Mouse (Mus musculus): ENCODE measurements around the gene Slc16a10. TPM values are rescaled to one million over a fixed set of nuclear protein-coding genes. Genes with fewer than 3 reads are reported as not detected.

Slc16a10 gene
- polyA plus RNA-seq, 1 experiment from 2014 or later, result 2.2 TPM

- H3K4me3 ChIP-seq (replicated peaks), result no peak overlapping the region
- H3K9me3 ChIP-seq (replicated peaks), result no peaks in the 10 kb centered on the region
- no peak for ATAC-seq (ENCODE audit: low FRiP score)
- 88% methylated on average over 10 of the region's 10 CpGs for WGBS
- H3K27me3 ChIP-seq (replicated peaks), result no peaks in the 10 kb centered on the region
- H3K4me2 ChIP-seq, result no peak overlapping the region
- H3K27ac ChIP-seq (replicated peaks), result no peak overlapping the region
- no peaks in the 10 kb centered on the region for H3K36me3 ChIP-seq
- H3K4me1 ChIP-seq, result 0 out of 2 replicates have a peak, but pooled peaks cover 6% of the 10 kb centered on the region
- H3K9ac ChIP-seq (replicated peaks), result no peak overlapping the region
These were observed 27.5 kb upstream of the Slc16a10 start for GRCm38 (mm10) chr10:40169566-40169965.

- Histone ChIP-seq H3K4me2 (no peak overlapping the region), H3K4me1 (0 out of 2 replicates have a peak, but pooled peaks cover 6% of the 10 kb centered on the region), H3K9ac (replicated peaks) (no peak overlapping the region), H3K36me3 (no peaks in the 10 kb centered on the region), H3K4me3 (replicated peaks) (no peak overlapping the region), H3K27me3 (replicated peaks) (no peaks in the 10 kb centered on the region), H3K27ac (replicated peaks) (no peak overlapping the region), H3K9me3 (replicated peaks) (no peaks in the 10 kb centered on the region)
- 87% methylated on average over 7 of the region's 7 CpGs for WGBS
- ATAC-seq (ENCODE audit: low FRiP score), result no peak
These were observed 27.0 kb upstream of the Slc16a10 start for GRCm38 (mm10) chr10:40169088-40169487.

- H3K4me2 ChIP-seq, result no peak overlapping the region
- no peak overlapping the region for H3K27ac ChIP-seq (replicated peaks)
- no peaks in the 10 kb centered on the region for H3K27me3 ChIP-seq (replicated peaks)
- H3K4me1 ChIP-seq, result no peaks in the 10 kb centered on the region
- WGBS, result 83% methylated on average over 27 of the region's 27 CpGs
- no peak overlapping the region for H3K4me3 ChIP-seq (replicated peaks)
- H3K9ac ChIP-seq (replicated peaks), result no peak overlapping the region
- no peaks in the 10 kb centered on the region for H3K36me3 ChIP-seq
- ATAC-seq (ENCODE audit: low FRiP score), result no peak
- H3K9me3 ChIP-seq (replicated peaks), result no peaks in the 10 kb centered on the region
These were observed 22.6 kb upstream of the Slc16a10 start for GRCm38 (mm10) chr10:40164421-40165386.

- Histone ChIP-seq H3K9ac (replicated peaks) (no peak overlapping the region), H3K27me3 (replicated peaks) (no peaks in the 10 kb centered on the region), H3K27ac (replicated peaks) (no peak overlapping the region), H3K4me2 (no peak overlapping the region), H3K36me3 (no peaks in the 10 kb centered on the region), H3K4me1 (no peaks in the 10 kb centered on the region), H3K9me3 (replicated peaks) (no peaks in the 10 kb centered on the region), H3K4me3 (replicated peaks) (no peak overlapping the region)
- WGBS, result 54% methylated on average over 13 of the region's 13 CpGs
- no peak for ATAC-seq (ENCODE audit: low FRiP score)
These were observed 21.9 kb upstream of the Slc16a10 start for GRCm38 (mm10) chr10:40163914-40164313.

GRCm38 (mm10) chr10:40163338-40163737 is 21.3 kb upstream of the Slc16a10 start:
- H3K27ac ChIP-seq (replicated peaks), result no peak overlapping the region
- no peak for ATAC-seq (ENCODE audit: low FRiP score)
- H3K4me3 ChIP-seq (replicated peaks), result no peak overlapping the region
- H3K4me1 ChIP-seq, result no peaks in the 10 kb centered on the region
- WGBS, result 88% methylated on average over 8 of the region's 8 CpGs
- no peaks in the 10 kb centered on the region for H3K27me3 ChIP-seq (replicated peaks)
- H3K9me3 ChIP-seq (replicated peaks), result no peaks in the 10 kb centered on the region
- H3K4me2 ChIP-seq, result no peak overlapping the region
- H3K36me3 ChIP-seq, result no peaks in the 10 kb centered on the region
- H3K9ac ChIP-seq (replicated peaks), result no peak overlapping the region

- H3K4me3 ChIP-seq (replicated peaks), result no peak overlapping the region
- no peak overlapping the region for H3K27ac ChIP-seq (replicated peaks)
- no peak overlapping the region for H3K4me2 ChIP-seq
- ATAC-seq (ENCODE audit: low FRiP score), result no peak
- no peaks in the 10 kb centered on the region for H3K27me3 ChIP-seq (replicated peaks)
- H3K9ac ChIP-seq (replicated peaks), result no peak overlapping the region
- WGBS, result 93% methylated on average over 5 of the region's 5 CpGs
- H3K36me3 ChIP-seq, result no peaks in the 10 kb centered on the region
- no peaks in the 10 kb centered on the region for H3K9me3 ChIP-seq (replicated peaks)
- no peaks in the 10 kb centered on the region for H3K4me1 ChIP-seq
These were observed 19.7 kb upstream of the Slc16a10 start for GRCm38 (mm10) chr10:40161701-40162255.

- H3K27me3 ChIP-seq (replicated peaks), result no peaks in the 10 kb centered on the region
- H3K36me3 ChIP-seq, result no peaks in the 10 kb centered on the region
- H3K4me1 ChIP-seq, result no peaks in the 10 kb centered on the region
- no peak overlapping the region for H3K9ac ChIP-seq (replicated peaks)
- H3K9me3 ChIP-seq (replicated peaks), result no peaks in the 10 kb centered on the region
- WGBS, result 93% methylated on average over 2 of the region's 2 CpGs
- H3K4me2 ChIP-seq, result no peak overlapping the region
- ATAC-seq (ENCODE audit: low FRiP score), result no peak
- no peak overlapping the region for H3K27ac ChIP-seq (replicated peaks)
- H3K4me3 ChIP-seq (replicated peaks), result no peak overlapping the region
These were observed 19.2 kb upstream of the Slc16a10 start for GRCm38 (mm10) chr10:40161236-40161635.

- no peaks in the 10 kb centered on the region for H3K27me3 ChIP-seq (replicated peaks)
- H3K9ac ChIP-seq (replicated peaks), result no peak overlapping the region
- H3K36me3 ChIP-seq, result no peaks in the 10 kb centered on the region
- no peak overlapping the region for H3K27ac ChIP-seq (replicated peaks)
- H3K4me3 ChIP-seq (replicated peaks), result no peak overlapping the region
- no peaks in the 10 kb centered on the region for H3K9me3 ChIP-seq (replicated peaks)
- H3K4me1 ChIP-seq, result no peaks in the 10 kb centered on the region
- H3K4me2 ChIP-seq, result no peak overlapping the region
- no peak for ATAC-seq (ENCODE audit: low FRiP score)
- WGBS, result 78% methylated on average over 4 of the region's 4 CpGs
These were observed 10.4 kb upstream of the Slc16a10 start for GRCm38 (mm10) chr10:40152550-40152857.

- Histone ChIP-seq H3K9me3 (replicated peaks) (no peaks in the 10 kb centered on the region), H3K4me2 (no peak overlapping the region), H3K4me3 (replicated peaks) (no peak overlapping the region), H3K27me3 (replicated peaks) (no peaks in the 10 kb centered on the region), H3K27ac (replicated peaks) (no peak overlapping the region), H3K9ac (replicated peaks) (no peak overlapping the region), H3K36me3 (no peaks in the 10 kb centered on the region), H3K4me1 (no peaks in the 10 kb centered on the region)
- ATAC-seq (ENCODE audit: low FRiP score), result no peak
- WGBS, result 70% methylated on average over 8 of the region's 8 CpGs
These were observed 9.9 kb upstream of the Slc16a10 start for GRCm38 (mm10) chr10:40151852-40152549.

GRCm38 (mm10) chr10:40149584-40150145 is 7.6 kb upstream of the Slc16a10 start:
- 95% methylated on average over 5 of the region's 5 CpGs for WGBS
- no peak overlapping the region for H3K4me3 ChIP-seq (replicated peaks)
- H3K4me2 ChIP-seq, result no peak overlapping the region
- H3K27ac ChIP-seq (replicated peaks), result no peak overlapping the region
- H3K4me1 ChIP-seq, result no peaks in the 10 kb centered on the region
- no peak for ATAC-seq (ENCODE audit: low FRiP score)
- H3K27me3 ChIP-seq (replicated peaks), result no peaks in the 10 kb centered on the region
- no peaks in the 10 kb centered on the region for H3K9me3 ChIP-seq (replicated peaks)
- no peaks in the 10 kb centered on the region for H3K36me3 ChIP-seq
- no peak overlapping the region for H3K9ac ChIP-seq (replicated peaks)

GRCm38 (mm10) chr10:40147325-40148059 is 5.4 kb upstream of the Slc16a10 start:
- Histone ChIP-seq H3K27me3 (replicated peaks) (no peaks in the 10 kb centered on the region), H3K4me2 (no peak overlapping the region), H3K27ac (replicated peaks) (no peak overlapping the region), H3K36me3 (no peaks in the 10 kb centered on the region), H3K4me1 (no peaks in the 10 kb centered on the region), H3K9ac (replicated peaks) (no peak overlapping the region), H3K4me3 (replicated peaks) (no peak overlapping the region), H3K9me3 (replicated peaks) (no peaks in the 10 kb centered on the region)
- 94% methylated on average over 8 of the region's 8 CpGs for WGBS
- no peak for ATAC-seq (ENCODE audit: low FRiP score)
